Mouse (Mus musculus) ES-Bruce4 (cell line): ENCODE data around the gene Ksr1.

Source experiments
- CTCF ChIP-seq: IDR thresholded peaks from one replicate; pipeline ENCODE4 v1.8.1; 2011; ENCODE audit warnings: low read depth, low read length
- POLR2A ChIP-seq: IDR thresholded peaks from one replicate; pipeline ENCODE4 v1.8.1; 2011; ENCODE audit warnings: low read length; ENCODE audit not compliant: insufficient read depth

DNA sequence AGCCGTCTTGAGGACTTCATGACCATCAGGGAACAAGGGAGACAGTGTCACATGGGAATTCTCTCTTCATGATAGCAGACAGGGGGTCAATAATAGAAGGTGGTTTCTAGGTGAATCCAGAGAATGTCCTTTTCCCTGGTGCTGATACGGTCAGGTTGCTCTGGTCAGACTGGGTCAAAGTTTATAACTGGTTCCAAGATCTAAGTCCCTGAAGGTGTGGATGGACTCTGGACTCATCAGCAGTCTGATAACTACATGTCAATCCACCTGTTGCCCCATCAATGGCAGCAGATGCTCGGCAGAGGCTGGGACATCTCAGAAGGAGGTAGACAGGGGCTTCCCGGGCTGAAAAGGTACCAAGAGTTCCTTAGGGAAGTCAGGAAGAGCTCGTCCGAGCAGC lies 37.2 kb upstream of the Ksr1 start:
- TF ChIP-seq CTCF = no peak
- no peak for TF ChIP-seq POLR2A
